In the genomic region with DNA sequence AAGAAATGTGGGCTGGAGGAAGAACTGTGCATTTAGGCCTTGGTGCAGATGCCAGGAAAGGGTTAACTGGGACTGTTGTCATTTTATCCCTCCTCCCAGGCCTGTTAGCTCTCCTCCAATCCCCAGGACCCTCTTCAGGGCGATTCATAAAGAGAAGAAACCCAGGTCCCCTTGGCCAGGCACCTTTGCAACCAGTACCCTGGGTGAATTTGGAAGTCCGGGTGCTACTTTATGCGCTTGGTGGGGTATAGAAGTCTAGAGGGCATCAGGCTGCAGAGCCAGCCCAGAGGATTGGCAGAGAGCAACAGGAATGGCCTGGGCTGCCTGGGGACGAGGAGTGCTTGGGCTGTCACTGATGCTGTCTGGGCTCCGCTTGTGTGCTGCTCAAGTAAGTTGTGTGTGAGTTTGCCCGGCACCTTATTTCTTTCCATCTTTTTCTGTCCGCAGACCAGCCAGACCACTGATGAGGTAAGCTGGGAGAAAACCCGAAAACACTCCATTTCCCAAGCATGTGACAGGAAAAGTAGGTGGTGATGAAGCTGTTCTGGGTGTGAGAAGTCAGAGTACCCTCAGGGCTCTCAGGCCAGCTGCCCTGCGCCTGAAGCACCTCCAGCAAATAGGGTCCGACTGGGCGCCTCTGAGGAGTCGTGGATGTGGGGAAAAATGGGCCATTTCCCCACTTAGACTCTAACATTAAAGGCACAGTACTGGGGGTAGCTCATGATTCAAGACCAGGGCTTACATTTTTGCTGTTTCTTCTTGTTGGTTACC, we compare ENCODE assay signal across 10 mouse cellular contexts. TPM values are rescaled to one million over a fixed set of nuclear protein-coding genes. Genes with fewer than 3 reads are reported as not detected.
A peak's percentile ranks its signal among the peaks of the same experiment; 100 is the strongest.
DNase-seq lines count a peak whose midpoint lies in the region; ATAC-seq lines count a peak whose summit lies in the region.
"Had no signal": no experiment of that assay in that cellular context is flagged by ENCODE, and none has a peak within 500 bp of the region (broad histone marks: within the 10 kb centered on the region; RNA-seq: fewer than 3 reads in every experiment).

No protein-coding gene starts in this region.

- DNase-seq in cerebellum, adult 9-11 months, result peak; percentile 26
- peak; percentile 52 for DNase-seq in embryo, embryonic 9.5 days (ENCODE audit: extremely low spot score)
- DNase-seq in limb, embryonic 11.5 days (ENCODE audit: low spot score), result peak; percentile 54
- DNase-seq in layer of hippocampus, adult 18-20 months (ENCODE audit: low spot score in 2 of 2), result no peak
- no peak for DNase-seq in thymus, postnatal 10 days (ENCODE audit: low spot score in 2 of 2)
- DNase-seq: heart, postnatal 36 days; lung, postnatal 14 days had no signal

- no peaks in the 10 kb centered on the region for H3K9me3 ChIP-seq in intestine, embryonic 15.5 days
- no peaks in the 10 kb centered on the region for H3K9me3 ChIP-seq in intestine, embryonic 16.5 days (ENCODE audit: control insufficient read depth, low read length)
- H3K9me3 ChIP-seq in limb, embryonic 11.5 days (ENCODE audit: control insufficient read depth, low read length), result no peaks in the 10 kb centered on the region

- peaks cover 3% of the 10 kb centered on the region; the same call in 1 of the 2 replicates for H3K4me1 ChIP-seq in intestine, embryonic 15.5 days (replicated peaks)
- no peaks in the 10 kb centered on the region for H3K4me1 ChIP-seq in intestine, embryonic 16.5 days (ENCODE audit: control insufficient read depth, insufficient read depth, low read length)
- H3K4me1 ChIP-seq in limb, embryonic 11.5 days (ENCODE audit: control insufficient read depth, insufficient read depth, low read length), result peaks cover 15% of the 10 kb centered on the region

- H3K4me3 ChIP-seq in intestine, embryonic 15.5 days (replicated peaks), result no peak overlapping the region
- no peak overlapping the region for H3K4me3 ChIP-seq in intestine, embryonic 16.5 days (ENCODE audit: low read length)
- peak overlapping the region; percentile 40 for H3K4me3 ChIP-seq in limb, embryonic 11.5 days (ENCODE audit: low read depth, low read length)

- H3K4me2 ChIP-seq in intestine, embryonic 15.5 days (replicated peaks), result 0 out of 2 replicates have a peak overlapping the region, but pooled peaks have one; percentile 10
- H3K4me2 ChIP-seq in intestine, embryonic 16.5 days (ENCODE audit: low read depth, low read length), result no peak overlapping the region
- H3K4me2 ChIP-seq in limb, embryonic 11.5 days (ENCODE audit: low read depth, severe bottlenecking), result peak overlapping the region; percentile 38

- H3K27me3 ChIP-seq in intestine, embryonic 15.5 days (replicated peaks), result no peaks in the 10 kb centered on the region
- no peaks in the 10 kb centered on the region for H3K27me3 ChIP-seq in intestine, embryonic 16.5 days (replicated peaks; ENCODE audit: control insufficient read depth, insufficient read depth, low read length)
- no peaks in the 10 kb centered on the region for H3K27me3 ChIP-seq in limb, embryonic 11.5 days (ENCODE audit: control insufficient read depth, insufficient read depth, low read length)

- H3K9ac ChIP-seq in intestine, embryonic 15.5 days, result no peak overlapping the region
- no peak overlapping the region for H3K9ac ChIP-seq in intestine, embryonic 16.5 days (ENCODE audit: low read depth, low read length)
- peak overlapping the region; percentile 51; the same call in 1 of the 2 replicates for H3K9ac ChIP-seq in limb, embryonic 11.5 days (ENCODE audit: low read length)

- no peak overlapping the region for H3K27ac ChIP-seq in intestine, embryonic 15.5 days
- H3K27ac ChIP-seq in intestine, embryonic 16.5 days (ENCODE audit: low read length), result no peak overlapping the region
- H3K27ac ChIP-seq in limb, embryonic 11.5 days (replicated peaks; ENCODE audit: low read depth, low read length), result peak overlapping the region; percentile 94

- no peak for ATAC-seq in intestine, embryonic 15.5 days
- ATAC-seq in intestine, embryonic 16.5 days, result no peak
- ATAC-seq in limb, embryonic 11.5 days (ENCODE audit: insufficient number of reproducible peaks, low FRiP score, low TSS enrichment, low read depth), result peak; percentile 58
- no peak for ATAC-seq in monocyte, adult 5-6 weeks (replicated peaks; ENCODE audit: insufficient number of reproducible peaks, low FRiP score, low TSS enrichment, poor library complexity, severe bottlenecking)

- H3K36me3 ChIP-seq in intestine, embryonic 15.5 days, result no peaks in the 10 kb centered on the region
- no peaks in the 10 kb centered on the region for H3K36me3 ChIP-seq in intestine, embryonic 16.5 days (ENCODE audit: control insufficient read depth, insufficient read depth, low read length)
- no peaks in the 10 kb centered on the region for H3K36me3 ChIP-seq in limb, embryonic 11.5 days (ENCODE audit: control insufficient read depth, insufficient read depth, low read length)

- 35% methylated on average over 12 of the region's 12 CpGs for WGBS in intestine, embryonic 15.5 days
- 41% methylated on average over 12 of the region's 12 CpGs for WGBS in intestine, embryonic 16.5 days
- 6% methylated on average over 12 of the region's 12 CpGs for WGBS in limb, embryonic 11.5 days

RNA-seq across cellular contexts. Expression of a gene that starts 17.8 kb away (rescaled TPM):
- 2.1 and 2.5 TPM in 2 replicates for polyA plus RNA-seq in intestine, embryonic 15.5 days (2015; fragmentation: Nextera tagmentation; extraction: Ambion mirVana)
- 1.1 and 1.3 TPM in 2 replicates for polyA plus RNA-seq in intestine, embryonic 16.5 days (2015; fragmentation: Nextera tagmentation; extraction: Ambion mirVana)
- 79.4 and 80.8 TPM in 2 replicates for polyA plus RNA-seq in limb, embryonic 11.5 days (2014; fragmentation: Nextera tagmentation; extraction: Ambion mirVana)
- under 1 TPM; 0.25 to 0.30 TPM for total RNA-seq in layer of hippocampus, adult 18-20 months (2021)
- total RNA-seq in monocyte, adult 5-6 weeks (2017), result not detected in 3 replicates

Comparison
In these comparisons a context has a peak if more than half of its experiments do, and no peak if none do; other contexts are left out.
1. DNase-seq: peak in cerebellum, adult 9-11 months (single experiment), embryo, embryonic 9.5 days (single experiment) and limb, embryonic 11.5 days (single experiment); none in layer of hippocampus, adult 18-20 months (0 of 2) and thymus, postnatal 10 days (0 of 2).
2. RNA of a gene that starts 17.8 kb away (polyA plus RNA-seq): 79.4 to 80.8 TPM in limb, embryonic 11.5 days; 2.1 to 2.5 TPM in intestine, embryonic 15.5 days and 1.1 to 1.3 TPM in intestine, embryonic 16.5 days; every median in the first group is over 10 times any median in the second.